Mouse (Mus musculus) liver, embryonic 14.5 days (tissue): ENCODE results near the gene Aldh3b3. TPM values are rescaled to one million over a fixed set of nuclear protein-coding genes. Genes with fewer than 3 reads are reported as not detected.

Experiments
- ATAC-seq: fragments of 200-750 bp; cut with Nextera tagmentation; 2 replicates; pipeline ENCODE4 v1.8.0; 2017; ENCODE audit warnings: moderate number of reproducible peaks, mild to moderate bottlenecking, moderate library complexity; ENCODE audit not compliant: insufficient read depth
- DNase-seq, 3 experiments: peaks; one replicate each; pipeline ENCODE4 v3.0.0-alpha.2; 2012 to 2013; ENCODE audit warnings: low read depth in 3 of 3, low spot score in 3 of 3
- H3K27ac ChIP-seq: fragments of 300-500 bp; sonication (generic); 2 replicates; pipeline ENCODE4 v1.5.1; 2014; ENCODE audit warnings: moderate library complexity, mild to moderate bottlenecking, control low read depth, inconsistent platforms
- H3K27me3 ChIP-seq: fragments of 300-500 bp; sonication (generic); 2 replicates; pipeline ENCODE4 v1.6.1; 2014; ENCODE audit warnings: mild to moderate bottlenecking, low read length, moderate library complexity; ENCODE audit not compliant: control insufficient read depth, insufficient read depth
- H3K36me3 ChIP-seq: fragments of 300-500 bp; sonication (generic); replicated peaks from 2 replicates; pipeline ENCODE4 v1.6.1; 2014; ENCODE audit warnings: low read depth; ENCODE audit not compliant: control insufficient read depth, insufficient read depth
- H3K4me1 ChIP-seq, 2 experiments: fragments of 200-500 bp in 1 of 2; fragments of 300-500 bp in 1 of 2; sonication (generic) in 1 of 2; replicated peaks; 2 replicates each; pipeline ENCODE4 v1.6.1; 2012 to 2014; ENCODE audit warnings: antibody characterized with exemption in 1 of 2, inconsistent platforms in 1 of 2, low read length in 1 of 2; ENCODE audit not compliant: control insufficient read depth in 2 of 2, insufficient read depth in 2 of 2
- H3K4me2 ChIP-seq: fragments of 300-500 bp; sonication (generic); 2 replicates; pipeline ENCODE4 v1.6.1; 2014; ENCODE audit warnings: low read depth, mild to moderate bottlenecking, control low read depth, moderate library complexity
- H3K4me3 ChIP-seq, 2 experiments: fragments of 200-500 bp in 1 of 2; fragments of 300-500 bp in 1 of 2; sonication (generic) in 1 of 2; 2 replicates each; pipeline ENCODE4 v1.5.1; 2012 to 2014; ENCODE audit warnings: low read depth in 2 of 2, low read length in 2 of 2, mild to moderate bottlenecking in 2 of 2, control low read depth in 1 of 2, inconsistent platforms in 1 of 2, moderate library complexity in 1 of 2; ENCODE audit not compliant: insufficient read depth in 1 of 2
- H3K9ac ChIP-seq: fragments of 300-500 bp; sonication (generic); replicated peaks from 2 replicates; pipeline ENCODE4 v1.6.1; 2014; ENCODE audit warnings: mild to moderate bottlenecking, control low read depth, moderate library complexity
- H3K9me3 ChIP-seq: fragments of 300-500 bp; sonication (generic); 2 replicates; pipeline ENCODE4 v1.6.1; 2016; ENCODE audit warnings: low read length, mixed read lengths; ENCODE audit not compliant: control insufficient read depth
- CTCF ChIP-seq: IDR thresholded peaks from 2 replicates; pipeline ENCODE4 v1.5.1; 2016; ENCODE audit warnings: antibody characterized with exemption, low read depth, control low read depth
- EP300 ChIP-seq: IDR thresholded peaks from 2 replicates; pipeline ENCODE4 v1.6.1; 2016; ENCODE audit warnings: antibody characterized with exemption, low read depth
- WGBS: fragments of 180-500 bp; shearing (Covaris S2); extraction: QIAGEN DNeasy Blood & Tissue Kit; methylation state at CpG from one replicate; pipeline ENCODE4 v1.1.7; 2014; ENCODE audit not compliant: insufficient replicate concordance; 5-methylcytosine and 5-hydroxymethylcytosine counted together
- polyA plus RNA-seq, 2 experiments: library from polyadenylated mRNA; depleted of rRNA in 1 of 2; stranded (reverse) in 1 of 2; unstranded in 1 of 2; fragments of >200 nt; fragmentation: Nextera tagmentation in 1 of 2; extraction: Ambion mirVana in 1 of 2; gene quantifications; 2 replicates each; pipeline versions ENCODE4 v1.2.1 to v1.2.3; 2012 to 2014

Aldh3b3 gene
- polyA plus RNA-seq, 2 experiments = 0.04 TPM; not detected in 1

GRCm38 (mm10) chr19:4014802-4015201 lies 56.4 kb downstream of the Aldh3b3 start:
- no peak overlapping the region; the same call in 1 of the 2 replicates for H3K9ac ChIP-seq
- H3K27me3 ChIP-seq = no peaks in the 10 kb centered on the region
- ATAC-seq (no peak), DNase-seq (no peak)
- H3K4me2 ChIP-seq = no peak overlapping the region
- peak overlapping the region; percentile 71 for H3K27ac ChIP-seq
- H3K36me3 ChIP-seq = no peaks in the 10 kb centered on the region
- H3K4me3 ChIP-seq = no peak overlapping the region
- TF ChIP-seq CTCF = no peak
- TF ChIP-seq EP300 = no peak
- peaks cover 26 to 38% of the 10 kb centered on the region in 2 experiments for H3K4me1 ChIP-seq
- H3K9me3 ChIP-seq = no peaks in the 10 kb centered on the region

- no peak overlapping the region for H3K4me3 ChIP-seq
- peaks cover 26 to 40% of the 10 kb centered on the region in 2 experiments for H3K4me1 ChIP-seq
- H3K9ac ChIP-seq = peak overlapping the region; percentile 40; the same call in 1 of the 2 replicates
- no peaks in the 10 kb centered on the region for H3K9me3 ChIP-seq
- peak overlapping the region; percentile 71 for H3K27ac ChIP-seq
- no peaks in the 10 kb centered on the region for H3K27me3 ChIP-seq
- 14% methylated on average over 5 of the region's 5 CpGs for WGBS
- no peaks in the 10 kb centered on the region for H3K36me3 ChIP-seq
- DNase-seq = peak; percentile 41 to 52 (median 49)
- TF ChIP-seq EP300 = peak; percentile 71
- no peak for TF ChIP-seq CTCF
- peak; percentile 11; the same call in 1 of the 2 replicates for ATAC-seq
- no peak overlapping the region; the same call in 1 of the 2 replicates for H3K4me2 ChIP-seq
Measured at GRCm38 (mm10) chr19:4015635-4016034, 57.2 kb downstream of the Aldh3b3 start.

GRCm38 (mm10) chr19:4017921-4018587 lies 59.6 kb downstream of the Aldh3b3 start:
- WGBS = 65% methylated on average over 10 of the region's 10 CpGs
- DNase-seq (no peak), ATAC-seq (no peak)
- Histone ChIP-seq H3K27me3 (no peaks in the 10 kb centered on the region), H3K27ac (no peak overlapping the region), H3K4me2 (no peak overlapping the region), H3K4me3 (no peak overlapping the region), H3K36me3 (no peaks in the 10 kb centered on the region), H3K9me3 (no peaks in the 10 kb centered on the region), H3K4me1 (peaks cover 22 to 30% of the 10 kb centered on the region in 2 experiments), H3K9ac (no peak overlapping the region)
- no peak for TF ChIP-seq CTCF
- TF ChIP-seq EP300 = no peak

- H3K4me1 ChIP-seq = peaks cover 15 to 24% of the 10 kb centered on the region in 2 experiments
- H3K9ac ChIP-seq = peak overlapping the region; percentile 16; the same call in 1 of the 2 replicates
- ATAC-seq (peak; percentile 71), DNase-seq (peak; percentile 62 to 69 (median 68))
- H3K27me3 ChIP-seq = no peaks in the 10 kb centered on the region
- H3K4me2 ChIP-seq = peak overlapping the region; percentile 22; the same call in 1 of the 2 replicates
- no peaks in the 10 kb centered on the region for H3K36me3 ChIP-seq
- H3K9me3 ChIP-seq = no peaks in the 10 kb centered on the region
- no peak overlapping the region for H3K27ac ChIP-seq
- TF ChIP-seq EP300 (no peak), CTCF (peak; percentile 88)
- H3K4me3 ChIP-seq = no peak overlapping the region
- 34% methylated on average over 18 of the region's 18 CpGs for WGBS
Measured at GRCm38 (mm10) chr19:4018743-4019583, 60.5 kb downstream of the Aldh3b3 start.

Other genes starting within 250 kb of the Aldh3b3 start
- 4.1 and 6.3 TPM in 2 replicates for gene Kmt5b, start 191.2 kb upstream of the Aldh3b3 start, polyA plus RNA-seq (2012; rRNA removed)
- 5.0 and 5.4 TPM in 2 replicates for gene Kmt5b, start 191.2 kb upstream of the Aldh3b3 start, polyA plus RNA-seq (2014; fragmentation: Nextera tagmentation; extraction: Ambion mirVana)
- gene Chka, start 106.9 kb upstream of the Aldh3b3 start, polyA plus RNA-seq (2012; rRNA removed) = 13.2 and 17.0 TPM in 2 replicates
- gene Chka, start 106.9 kb upstream of the Aldh3b3 start, polyA plus RNA-seq (2014; fragmentation: Nextera tagmentation; extraction: Ambion mirVana) = 10.3 and 13.1 TPM in 2 replicates
- gene Tcirg1, start 51.5 kb upstream of the Aldh3b3 start, polyA plus RNA-seq (2012; rRNA removed) = 47.1 and 48.6 TPM in 2 replicates
- 15.4 and 15.6 TPM in 2 replicates for gene Tcirg1, start 51.5 kb upstream of the Aldh3b3 start, polyA plus RNA-seq (2014; fragmentation: Nextera tagmentation; extraction: Ambion mirVana)
- 118 and 126 TPM in 2 replicates for gene Ndufs8, start 45.9 kb upstream of the Aldh3b3 start, polyA plus RNA-seq (2012; rRNA removed)
- gene Ndufs8, start 45.9 kb upstream of the Aldh3b3 start, polyA plus RNA-seq (2014; fragmentation: Nextera tagmentation; extraction: Ambion mirVana) = 209 and 219 TPM in 2 replicates
- 3.3 and 3.6 TPM in 2 replicates for gene Aldh3b1, start 28.8 kb upstream of the Aldh3b3 start, polyA plus RNA-seq (2012; rRNA removed)
- 4.9 and 5.3 TPM in 2 replicates for gene Aldh3b1, start 28.8 kb upstream of the Aldh3b3 start, polyA plus RNA-seq (2014; fragmentation: Nextera tagmentation; extraction: Ambion mirVana)
- gene Unc93b1, start 23.5 kb upstream of the Aldh3b3 start, polyA plus RNA-seq (2012; rRNA removed) = 19.8 and 22.8 TPM in 2 replicates
- 14.7 and 15.1 TPM in 2 replicates for gene Unc93b1, start 23.5 kb upstream of the Aldh3b3 start, polyA plus RNA-seq (2014; fragmentation: Nextera tagmentation; extraction: Ambion mirVana)
- 0.32 and 0.33 TPM in 2 replicates for gene Aldh3b2, start 13.7 kb downstream of the Aldh3b3 start, polyA plus RNA-seq (2012; rRNA removed)
- gene Aldh3b2, start 13.7 kb downstream of the Aldh3b3 start, polyA plus RNA-seq (2014; fragmentation: Nextera tagmentation; extraction: Ambion mirVana) = 0.48 and 0.56 TPM in 2 replicates
- 10.8 and 11.1 TPM in 2 replicates for gene Acy3, start 27.9 kb downstream of the Aldh3b3 start, polyA plus RNA-seq (2012; rRNA removed)
- gene Acy3, start 27.9 kb downstream of the Aldh3b3 start, polyA plus RNA-seq (2014; fragmentation: Nextera tagmentation; extraction: Ambion mirVana) = 9.1 and 9.5 TPM in 2 replicates
- gene Tbx10, start 34.1 kb downstream of the Aldh3b3 start, polyA plus RNA-seq (2012; rRNA removed) = 0.37 and 0.50 TPM in 2 replicates
- 0.28 and 0.30 TPM in 2 replicates for gene Tbx10, start 34.1 kb downstream of the Aldh3b3 start, polyA plus RNA-seq (2014; fragmentation: Nextera tagmentation; extraction: Ambion mirVana)
- gene Nudt8, start 41.9 kb downstream of the Aldh3b3 start, polyA plus RNA-seq (2012; rRNA removed) = 2.1 and 2.9 TPM in 2 replicates
- 14.2 and 15.2 TPM in 2 replicates for gene Nudt8, start 41.9 kb downstream of the Aldh3b3 start, polyA plus RNA-seq (2014; fragmentation: Nextera tagmentation; extraction: Ambion mirVana)
- gene Gm49405, start 42.0 kb downstream of the Aldh3b3 start, polyA plus RNA-seq (2012; rRNA removed) = 0.65 and 0.73 TPM in 2 replicates
- 0.25 and 0.33 TPM in 2 replicates for gene Gm49405, start 42.0 kb downstream of the Aldh3b3 start, polyA plus RNA-seq (2014; fragmentation: Nextera tagmentation; extraction: Ambion mirVana)
- gene Doc2g, start 44.7 kb downstream of the Aldh3b3 start, polyA plus RNA-seq (2012; rRNA removed) = 1.8 and 2.2 TPM in 2 replicates
- 0.25 and 0.45 TPM in 2 replicates for gene Doc2g, start 44.7 kb downstream of the Aldh3b3 start, polyA plus RNA-seq (2014; fragmentation: Nextera tagmentation; extraction: Ambion mirVana)
- 67.5 and 84.8 TPM in 2 replicates for gene Ndufv1, start 54.2 kb downstream of the Aldh3b3 start, polyA plus RNA-seq (2012; rRNA removed)
- 159 and 168 TPM in 2 replicates for gene Ndufv1, start 54.2 kb downstream of the Aldh3b3 start, polyA plus RNA-seq (2014; fragmentation: Nextera tagmentation; extraction: Ambion mirVana)
- gene Gstp1, start 79.3 kb downstream of the Aldh3b3 start, polyA plus RNA-seq (2012; rRNA removed) = 230 and 274 TPM in 2 replicates
- gene Gstp1, start 79.3 kb downstream of the Aldh3b3 start, polyA plus RNA-seq (2014; fragmentation: Nextera tagmentation; extraction: Ambion mirVana) = 511 and 557 TPM in 2 replicates
- gene Gstp2, start 87.4 kb downstream of the Aldh3b3 start, polyA plus RNA-seq (2012; rRNA removed) = 6.6 and 7.9 TPM in 2 replicates
- gene Gstp2, start 87.4 kb downstream of the Aldh3b3 start, polyA plus RNA-seq (2014; fragmentation: Nextera tagmentation; extraction: Ambion mirVana) = 6.9 and 7.3 TPM in 2 replicates
- gene Gstp3, start 100.9 kb downstream of the Aldh3b3 start, polyA plus RNA-seq (2012; rRNA removed) = 78.5 and 87.0 TPM in 2 replicates
- 65.7 and 69.6 TPM in 2 replicates for gene Gstp3, start 100.9 kb downstream of the Aldh3b3 start, polyA plus RNA-seq (2014; fragmentation: Nextera tagmentation; extraction: Ambion mirVana)
- 0.16 and 0.17 TPM in 2 replicates for gene Cabp2, start 122.9 kb downstream of the Aldh3b3 start, polyA plus RNA-seq (2012; rRNA removed)
- 0.20 and 0.44 TPM in 2 replicates for gene Cabp2, start 122.9 kb downstream of the Aldh3b3 start, polyA plus RNA-seq (2014; fragmentation: Nextera tagmentation; extraction: Ambion mirVana)
- gene Cdk2ap2, start 138.5 kb downstream of the Aldh3b3 start, polyA plus RNA-seq (2012; rRNA removed) = 52.5 and 64.8 TPM in 2 replicates
- 99.9 and 101 TPM in 2 replicates for gene Cdk2ap2, start 138.5 kb downstream of the Aldh3b3 start, polyA plus RNA-seq (2014; fragmentation: Nextera tagmentation; extraction: Ambion mirVana)
- gene Pitpnm1, start 141.4 kb downstream of the Aldh3b3 start, polyA plus RNA-seq (2012; rRNA removed) = 6.1 and 7.1 TPM in 2 replicates
- gene Pitpnm1, start 141.4 kb downstream of the Aldh3b3 start, polyA plus RNA-seq (2014; fragmentation: Nextera tagmentation; extraction: Ambion mirVana) = 3.4 TPM in 2 replicates
- 28.8 and 33.2 TPM in 2 replicates for gene Aip, start 167.2 kb downstream of the Aldh3b3 start, polyA plus RNA-seq (2012; rRNA removed)
- 29.4 TPM in 2 replicates for gene Aip, start 167.2 kb downstream of the Aldh3b3 start, polyA plus RNA-seq (2014; fragmentation: Nextera tagmentation; extraction: Ambion mirVana)
- gene Gpr152, start 181.1 kb downstream of the Aldh3b3 start, polyA plus RNA-seq (2012; rRNA removed) = not detected in 2 replicates
- not detected in 2 replicates for gene Gpr152, start 181.1 kb downstream of the Aldh3b3 start, polyA plus RNA-seq (2014; fragmentation: Nextera tagmentation; extraction: Ambion mirVana)
- 0.03 and 0.15 TPM in 2 replicates for gene Cabp4, start 185.4 kb downstream of the Aldh3b3 start, polyA plus RNA-seq (2012; rRNA removed)
- not detected in 2 replicates for gene Cabp4, start 185.4 kb downstream of the Aldh3b3 start, polyA plus RNA-seq (2014; fragmentation: Nextera tagmentation; extraction: Ambion mirVana)
- gene Coro1b, start 190.0 kb downstream of the Aldh3b3 start, polyA plus RNA-seq (2012; rRNA removed) = 57.5 and 59.2 TPM in 2 replicates
- gene Coro1b, start 190.0 kb downstream of the Aldh3b3 start, polyA plus RNA-seq (2014; fragmentation: Nextera tagmentation; extraction: Ambion mirVana) = 57.5 and 62.2 TPM in 2 replicates
- gene Ptprcap, start 195.0 kb downstream of the Aldh3b3 start, polyA plus RNA-seq (2012; rRNA removed) = 12.5 and 16.3 TPM in 2 replicates
- 14.4 and 17.0 TPM in 2 replicates for gene Ptprcap, start 195.0 kb downstream of the Aldh3b3 start, polyA plus RNA-seq (2014; fragmentation: Nextera tagmentation; extraction: Ambion mirVana)
- 17.2 and 19.2 TPM in 2 replicates for gene Rps6kb2, start 204.7 kb downstream of the Aldh3b3 start, polyA plus RNA-seq (2012; rRNA removed)
- gene Rps6kb2, start 204.7 kb downstream of the Aldh3b3 start, polyA plus RNA-seq (2014; fragmentation: Nextera tagmentation; extraction: Ambion mirVana) = 19.5 and 19.9 TPM in 2 replicates
- 0.32 and 0.44 TPM in 2 replicates for gene Carns1, start 216.8 kb downstream of the Aldh3b3 start, polyA plus RNA-seq (2012; rRNA removed)
- gene Carns1, start 216.8 kb downstream of the Aldh3b3 start, polyA plus RNA-seq (2014; fragmentation: Nextera tagmentation; extraction: Ambion mirVana) = 0.18 and 0.71 TPM in 2 replicates
- gene Tbc1d10c, start 232.6 kb downstream of the Aldh3b3 start, polyA plus RNA-seq (2012; rRNA removed) = 2.6 TPM in 2 replicates
- gene Tbc1d10c, start 232.6 kb downstream of the Aldh3b3 start, polyA plus RNA-seq (2014; fragmentation: Nextera tagmentation; extraction: Ambion mirVana) = 2.5 and 4.0 TPM in 2 replicates
- 203 and 214 TPM in 2 replicates for gene Ppp1ca, start 233.4 kb downstream of the Aldh3b3 start, polyA plus RNA-seq (2012; rRNA removed)
- gene Ppp1ca, start 233.4 kb downstream of the Aldh3b3 start, polyA plus RNA-seq (2014; fragmentation: Nextera tagmentation; extraction: Ambion mirVana) = 432 and 447 TPM in 2 replicates
- 20.8 and 21.4 TPM in 2 replicates for gene Rad9a, start 243.0 kb downstream of the Aldh3b3 start, polyA plus RNA-seq (2012; rRNA removed)
- gene Rad9a, start 243.0 kb downstream of the Aldh3b3 start, polyA plus RNA-seq (2014; fragmentation: Nextera tagmentation; extraction: Ambion mirVana) = 14.3 and 16.8 TPM in 2 replicates